Mouse (Mus musculus) limb, embryonic 12.5 days (tissue): Measurements from ENCODE around the gene Dnttip2. TPM values are rescaled to one million over a fixed set of nuclear protein-coding genes. Genes with fewer than 3 reads are reported as not detected.
"Not testable (repeated sequence)": the region's sequence is repeated elsewhere in the genome, so short reads cannot be mapped to it uniquely, and the experiment has no call there.

Source experiments
- ATAC-seq: fragments of 200-750 bp; cut with Nextera tagmentation; 2 replicates; pipeline ENCODE4 v1.8.0; 2017; ENCODE audit warnings: low read depth, moderate TSS enrichment; ENCODE audit not compliant: insufficient number of reproducible peaks, insufficient read depth, low FRiP score, low TSS enrichment
- H3K27ac ChIP-seq: fragments of 300-500 bp; sonication (generic); 2 replicates; pipeline ENCODE4 v1.5.1; 2016; ENCODE audit warnings: mild to moderate bottlenecking, moderate library complexity
- H3K27me3 ChIP-seq: fragments of 300-500 bp; sonication (generic); 2 replicates; pipeline ENCODE4 v1.6.1; 2016; ENCODE audit warnings: mild to moderate bottlenecking, moderate library complexity
- H3K36me3 ChIP-seq: fragments of 300-500 bp; sonication (generic); 2 replicates; pipeline ENCODE4 v1.6.1; 2016; ENCODE audit warnings: mild to moderate bottlenecking, moderate library complexity
- H3K4me1 ChIP-seq: fragments of 300-500 bp; sonication (generic); replicated peaks from 2 replicates; pipeline ENCODE4 v1.6.1; 2016
- H3K4me2 ChIP-seq: fragments of 300-500 bp; sonication (generic); 2 replicates; pipeline ENCODE4 v1.6.1; 2016; ENCODE audit warnings: mild to moderate bottlenecking, moderate library complexity
- H3K4me3 ChIP-seq: fragments of 300-500 bp; sonication (generic); replicated peaks from 2 replicates; pipeline ENCODE4 v1.5.1; 2016; ENCODE audit warnings: mild to moderate bottlenecking
- H3K9ac ChIP-seq: fragments of 300-500 bp; sonication (generic); replicated peaks from 2 replicates; pipeline ENCODE4 v1.6.1; 2016; ENCODE audit warnings: mild to moderate bottlenecking, moderate library complexity
- H3K9me3 ChIP-seq: fragments of 300-500 bp; sonication (generic); 2 replicates; pipeline ENCODE4 v1.6.1; 2016; ENCODE audit warnings: mild to moderate bottlenecking, moderate library complexity
- WGBS: fragments of 180-500 bp; shearing (Covaris S2); methylation state at CpG from one replicate; pipeline ENCODE4 v1.1.7; 2016; 5-methylcytosine and 5-hydroxymethylcytosine counted together
- polyA plus RNA-seq: library from polyadenylated mRNA; unstranded; fragments of >200 nt; fragmentation: Nextera tagmentation; extraction: Ambion mirVana; gene quantifications from 2 replicates; pipeline ENCODE4 v1.2.1, GENCODE M21; 2016

Dnttip2 gene
- polyA plus RNA-seq, 1 experiment from 2014 or later = 86.5 TPM

GRCm38 (mm10) chr3:122247768-122248100, 26.5 kb upstream of the Dnttip2 start:
- no peaks in the 10 kb centered on the region for H3K27me3 ChIP-seq
- no peak overlapping the region for H3K27ac ChIP-seq
- no peak overlapping the region for H3K9ac ChIP-seq
- peaks cover 20% of the 10 kb centered on the region for H3K4me1 ChIP-seq
- H3K4me3 ChIP-seq = no peak overlapping the region
- no peak for ATAC-seq
- H3K4me2 ChIP-seq = no peak overlapping the region
- no peaks in the 10 kb centered on the region for H3K36me3 ChIP-seq
- no peaks in the 10 kb centered on the region for H3K9me3 ChIP-seq
- 97% methylated on average over 2 of the region's 2 CpGs for WGBS

- no peak overlapping the region for H3K9ac ChIP-seq
- no peak overlapping the region for H3K4me3 ChIP-seq
- H3K4me2 ChIP-seq = no peak overlapping the region
- H3K27ac ChIP-seq = no peak overlapping the region
- no peaks in the 10 kb centered on the region for H3K27me3 ChIP-seq
- H3K36me3 ChIP-seq = no peaks in the 10 kb centered on the region
- WGBS = 66% methylated on average over 3 of the region's 3 CpGs
- H3K9me3 ChIP-seq = no peaks in the 10 kb centered on the region
- no peak for ATAC-seq
- peaks cover under 1% of the 10 kb centered on the region; the same call in 1 of the 2 replicates for H3K4me1 ChIP-seq
Measured at GRCm38 (mm10) chr3:122252466-122253253, 21.5 kb upstream of the Dnttip2 start.

DNA sequence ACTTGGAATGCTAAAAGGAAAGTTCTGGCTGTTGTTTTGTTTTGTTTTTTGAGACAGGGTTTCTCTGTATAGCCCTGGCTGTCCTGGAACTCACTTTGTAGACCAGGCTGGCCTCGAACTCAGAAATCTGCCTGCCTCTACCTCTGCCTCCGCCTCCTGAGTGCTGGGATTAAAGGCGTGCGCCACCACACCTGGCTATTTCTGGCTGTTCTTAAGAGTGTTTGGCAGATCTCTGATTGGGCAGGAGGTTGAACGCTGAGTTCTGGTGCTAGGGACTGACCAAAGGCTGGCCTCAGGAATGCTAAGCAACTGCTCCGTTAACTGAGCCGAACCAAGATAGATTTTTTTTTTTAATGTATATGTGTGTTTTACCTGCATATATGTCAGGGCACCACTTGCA, 20.1 kb upstream of the Dnttip2 start:
- H3K9ac ChIP-seq, H3K4me1 ChIP-seq, H3K27ac ChIP-seq, H3K27me3 ChIP-seq, H3K4me3 ChIP-seq, ATAC-seq, H3K4me2 ChIP-seq, H3K9me3 ChIP-seq, H3K36me3 ChIP-seq: not testable (repeated sequence)
- 88% methylated on average over 7 of the region's 7 CpGs for WGBS

DNA sequence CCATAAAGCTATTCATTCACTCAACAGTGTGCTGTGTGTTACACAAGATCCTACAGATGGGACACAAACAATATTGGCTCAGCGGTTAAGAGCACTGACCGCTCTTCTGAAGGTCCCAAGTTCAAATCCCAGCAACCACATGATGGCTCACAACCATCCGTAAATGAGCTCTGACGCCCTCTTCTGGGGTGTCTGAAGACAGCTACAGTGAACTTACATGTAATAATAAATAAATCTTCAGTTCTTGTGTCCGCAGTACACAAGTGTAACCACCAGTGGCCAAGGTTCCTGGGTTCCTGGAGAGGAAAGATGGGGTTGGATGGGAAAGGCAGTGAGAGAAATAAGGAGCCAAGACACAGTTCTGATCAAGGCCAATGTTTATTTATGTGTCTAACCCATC, 4.2 kb upstream of the Dnttip2 start:
- H3K36me3 ChIP-seq = 0 out of 2 replicates have a peak, but pooled peaks cover 7% of the 10 kb centered on the region
- no peak overlapping the region for H3K27ac ChIP-seq
- H3K4me2 ChIP-seq = no peak overlapping the region
- no peak overlapping the region for H3K4me3 ChIP-seq
- no peaks in the 10 kb centered on the region for H3K9me3 ChIP-seq
- no peak overlapping the region for H3K9ac ChIP-seq
- ATAC-seq = no peak
- peaks cover 1% of the 10 kb centered on the region for H3K4me1 ChIP-seq
- no peaks in the 10 kb centered on the region for H3K27me3 ChIP-seq
- WGBS = 75% methylated on average over 5 of the region's 5 CpGs

- H3K9ac ChIP-seq, ATAC-seq, H3K4me2 ChIP-seq, H3K4me3 ChIP-seq, H3K27ac ChIP-seq, H3K27me3 ChIP-seq, H3K9me3 ChIP-seq: not testable (repeated sequence)
- WGBS = 100% methylated on average over 1 of the region's 1 CpGs
- peaks cover 27% of the 10 kb centered on the region for H3K4me1 ChIP-seq
- H3K36me3 ChIP-seq = peaks cover 25% of the 10 kb centered on the region
Measured at GRCm38 (mm10) chr3:122272565-122272964, 1.6 kb upstream of the Dnttip2 start.

DNA sequence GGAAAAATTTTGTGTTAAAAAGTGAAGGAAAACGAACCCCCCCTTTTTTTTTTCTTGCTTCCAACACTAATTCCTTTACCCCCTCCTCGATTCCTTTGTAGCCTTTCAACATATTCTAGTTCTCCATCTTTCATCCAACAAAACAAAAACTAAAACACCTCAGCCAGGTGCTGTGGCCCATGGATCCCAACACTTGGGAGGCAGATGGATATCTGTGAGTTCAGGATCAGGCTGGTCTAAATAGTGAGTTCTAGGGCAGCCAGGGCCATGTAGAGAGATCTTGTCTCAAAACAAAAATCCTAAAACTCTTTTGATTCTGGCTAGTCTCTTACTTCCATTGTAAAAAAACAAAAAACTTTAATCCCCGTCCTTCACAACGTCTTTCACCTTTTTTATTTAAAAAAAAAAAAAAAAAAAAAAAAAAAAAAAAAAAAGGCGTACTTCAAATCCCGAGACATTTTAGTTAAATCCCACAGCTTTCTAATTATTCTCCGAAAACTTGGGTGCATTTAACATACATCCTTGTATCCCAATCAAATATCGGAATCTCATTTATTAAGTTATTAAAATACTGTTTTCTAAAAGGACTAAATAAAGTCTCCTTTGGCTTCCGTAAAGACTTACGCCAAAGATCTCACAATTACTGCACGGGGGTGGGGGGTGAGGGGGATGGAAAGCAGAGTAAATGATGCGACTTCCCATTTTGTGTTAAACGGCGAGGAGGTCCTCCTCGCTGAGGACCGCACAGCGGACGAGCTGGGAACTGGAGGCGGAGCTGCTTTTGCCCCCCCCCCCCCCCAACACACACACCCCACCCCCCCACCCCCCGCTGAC, 564 bp upstream of the Dnttip2 start:
- peak overlapping the region; percentile 87; the same call in 1 of the 2 replicates for H3K9ac ChIP-seq
- peaks cover 33% of the 10 kb centered on the region for H3K4me1 ChIP-seq
- H3K4me3 ChIP-seq = peak overlapping the region; percentile 94
- ATAC-seq = no peak
- H3K9me3 ChIP-seq = no peaks in the 10 kb centered on the region
- H3K4me2 ChIP-seq = peak overlapping the region; percentile 43; the same call in 1 of the 2 replicates
- no peaks in the 10 kb centered on the region for H3K27me3 ChIP-seq
- no peak overlapping the region for H3K27ac ChIP-seq
- WGBS = 11% methylated on average over 20 of the region's 20 CpGs
- peaks cover 35% of the 10 kb centered on the region for H3K36me3 ChIP-seq

DNA sequence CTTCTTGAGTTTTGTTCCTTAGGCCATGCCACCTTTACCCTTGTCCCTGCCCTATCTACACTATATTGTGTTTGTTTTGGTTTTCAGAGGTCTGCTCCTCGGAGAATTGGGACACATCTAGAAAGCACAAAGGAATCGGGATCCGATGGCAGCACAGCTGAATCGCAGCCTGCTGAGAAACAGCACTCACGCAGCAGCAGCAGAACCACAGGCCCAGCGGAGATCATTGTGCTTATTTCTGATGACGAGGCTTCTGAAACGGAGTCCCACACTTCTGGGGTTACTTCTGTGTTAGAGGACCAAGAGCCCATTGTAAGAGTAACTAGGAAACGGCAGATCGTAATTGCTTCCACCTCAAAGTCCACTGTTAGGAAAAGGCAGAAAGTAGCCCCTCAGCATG, 923 bp downstream of the Dnttip2 start:
- H3K9me3 ChIP-seq = no peaks in the 10 kb centered on the region
- H3K4me3 ChIP-seq = peak overlapping the region; percentile 94
- 77% methylated on average over 10 of the region's 10 CpGs for WGBS
- no peaks in the 10 kb centered on the region for H3K27me3 ChIP-seq
- H3K27ac ChIP-seq = no peak overlapping the region
- H3K36me3 ChIP-seq = peaks cover 50% of the 10 kb centered on the region
- H3K9ac ChIP-seq = peak overlapping the region; percentile 87; the same call in 1 of the 2 replicates
- no peak for ATAC-seq
- H3K4me2 ChIP-seq = peak overlapping the region; percentile 76
- H3K4me1 ChIP-seq = peaks cover 33% of the 10 kb centered on the region

DNA sequence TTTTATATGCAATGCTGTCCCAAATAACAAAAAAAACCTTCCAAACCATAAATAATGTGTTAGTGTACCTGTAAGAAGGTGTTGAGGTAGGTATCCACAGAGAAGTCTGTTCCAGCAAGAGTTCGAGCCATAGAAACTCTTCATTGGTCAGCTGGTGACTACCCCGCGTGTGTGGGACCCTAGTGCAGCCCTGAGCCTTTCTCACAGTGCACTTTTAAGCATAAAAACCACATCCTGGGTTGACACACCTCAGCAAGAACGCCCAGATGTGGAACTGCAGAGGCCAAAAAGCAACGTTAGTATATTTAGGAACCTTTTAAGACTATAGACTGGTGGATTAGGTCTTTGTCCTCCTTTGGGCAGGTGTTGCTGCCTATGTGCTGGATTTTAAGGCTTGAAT, 13.0 kb downstream of the Dnttip2 start:
- no peak overlapping the region for H3K9ac ChIP-seq
- H3K4me1 ChIP-seq = peaks cover 8% of the 10 kb centered on the region
- ATAC-seq = no peak
- no peak overlapping the region for H3K4me2 ChIP-seq
- H3K36me3 ChIP-seq = peaks cover 35% of the 10 kb centered on the region
- H3K27me3 ChIP-seq = no peaks in the 10 kb centered on the region
- H3K4me3 ChIP-seq = no peak overlapping the region
- 74% methylated on average over 5 of the region's 5 CpGs for WGBS
- no peaks in the 10 kb centered on the region for H3K9me3 ChIP-seq
- no peak overlapping the region for H3K27ac ChIP-seq

GRCm38 (mm10) chr3:122288613-122289195, 14.5 kb downstream of the Dnttip2 start:
- no peaks in the 10 kb centered on the region for H3K9me3 ChIP-seq
- H3K36me3 ChIP-seq = peaks cover 20% of the 10 kb centered on the region
- H3K4me3 ChIP-seq = no peak overlapping the region
- no peak overlapping the region for H3K9ac ChIP-seq
- ATAC-seq = no peak
- H3K27ac ChIP-seq = no peak overlapping the region
- H3K4me2 ChIP-seq = no peak overlapping the region
- H3K4me1 ChIP-seq = peaks cover 13% of the 10 kb centered on the region
- 81% methylated on average over 5 of the region's 5 CpGs for WGBS
- H3K27me3 ChIP-seq = no peaks in the 10 kb centered on the region

DNA sequence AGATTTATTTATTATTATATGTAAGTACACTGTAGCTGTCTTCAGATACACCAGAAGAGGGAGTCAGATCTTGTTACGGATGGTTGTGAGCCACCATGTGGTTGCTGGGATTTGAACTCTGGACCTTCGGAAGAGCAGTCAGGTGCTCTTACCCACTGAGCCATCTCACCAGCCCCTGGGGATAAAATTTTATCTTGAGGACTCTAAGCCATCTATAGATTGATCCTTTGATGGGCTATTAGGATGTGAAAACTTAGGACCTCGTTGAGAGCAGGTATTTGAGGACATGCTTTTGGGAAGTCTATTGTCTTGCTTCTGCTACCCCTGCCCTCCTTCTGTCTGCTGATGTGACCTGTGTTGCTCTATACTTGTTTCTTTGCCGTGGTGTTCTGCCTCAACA, 15.2 kb downstream of the Dnttip2 start:
- WGBS = 58% methylated on average over 4 of the region's 4 CpGs
- not testable (repeated sequence) for H3K4me2 ChIP-seq, ATAC-seq

DNA sequence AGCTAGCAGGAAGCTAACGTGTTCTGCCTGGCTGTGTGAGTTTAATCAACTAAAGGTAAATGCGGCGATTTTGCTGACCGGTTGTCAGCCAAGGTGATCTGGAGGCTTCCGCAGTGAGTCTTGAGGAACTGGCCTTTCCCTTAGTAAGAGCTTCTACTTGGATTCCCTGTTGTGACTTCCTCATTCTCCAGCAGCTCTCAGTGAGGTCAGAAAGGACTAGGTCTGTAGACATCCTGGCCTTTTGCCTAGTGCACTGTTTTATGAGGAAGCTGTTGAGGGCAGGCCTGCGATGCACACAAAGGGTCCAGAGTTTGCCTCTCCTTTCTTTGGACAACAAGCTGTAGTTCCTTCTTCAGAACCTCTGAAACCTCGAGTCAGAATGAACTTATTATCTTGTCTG, 16.5 kb downstream of the Dnttip2 start:
- H3K27me3 ChIP-seq = no peaks in the 10 kb centered on the region
- H3K4me1 ChIP-seq = peaks cover 25% of the 10 kb centered on the region
- WGBS = 81% methylated on average over 7 of the region's 7 CpGs
- no peak overlapping the region for H3K27ac ChIP-seq
- H3K9ac ChIP-seq = no peak overlapping the region
- no peak for ATAC-seq
- H3K4me2 ChIP-seq = no peak overlapping the region
- peaks cover 2% of the 10 kb centered on the region; the same call in 1 of the 2 replicates for H3K36me3 ChIP-seq
- H3K9me3 ChIP-seq = no peaks in the 10 kb centered on the region
- H3K4me3 ChIP-seq = no peak overlapping the region

More for the DNA sequence above, 15.2 kb downstream of the Dnttip2 start:
- Histone ChIP-seq H3K4me1 (peaks cover 13% of the 10 kb centered on the region), H3K36me3 (peaks cover 14% of the 10 kb centered on the region)
- not testable (repeated sequence) for H3K27ac ChIP-seq, H3K9ac ChIP-seq, H3K9me3 ChIP-seq, H3K27me3 ChIP-seq, H3K4me3 ChIP-seq
